Mouse (Mus musculus) G1E (cell line): ENCODE measurements around the gene Srp68. TPM values are rescaled to one million over a fixed set of nuclear protein-coding genes. Genes with fewer than 3 reads are reported as not detected.

Experiments used
- ATAC-seq: 2 replicates; pipeline ENCODE4 v1.8.0; 2016; ENCODE audit warnings: mild to moderate bottlenecking; ENCODE audit not compliant: insufficient number of reproducible peaks, poor library complexity, low FRiP score, severe bottlenecking; ENCODE audit errors: extremely low read depth
- DNase-seq: peaks from one replicate; pipeline ENCODE4 v3.0.0; 2012; ENCODE audit warnings: low spot score
- H3K27me3 ChIP-seq: 2 replicates; pipeline ENCODE4 v1.6.1; 2012; ENCODE audit warnings: mild to moderate bottlenecking, low read length, inconsistent platforms; ENCODE audit not compliant: insufficient read depth
- H3K36me3 ChIP-seq: replicated peaks from 2 replicates; pipeline ENCODE3; 2012; ENCODE audit warnings: mild to moderate bottlenecking, inconsistent platforms
- H3K4me1 ChIP-seq: 2 replicates; pipeline ENCODE4 v1.6.1; 2012; ENCODE audit warnings: low read depth, low read length, inconsistent platforms, mixed read lengths; ENCODE audit not compliant: insufficient read depth
- H3K4me3 ChIP-seq: 2 replicates; pipeline ENCODE4 v1.5.1; 2012; ENCODE audit warnings: low read depth, mild to moderate bottlenecking, inconsistent platforms, low read length, moderate library complexity, mixed read lengths
- H3K9me3 ChIP-seq: replicated peaks from 2 replicates; pipeline ENCODE4 v1.6.1; 2012; ENCODE audit warnings: inconsistent platforms
- CTCF ChIP-seq: IDR thresholded peaks from 2 replicates; pipeline ENCODE4 v1.5.1; 2012; ENCODE audit warnings: low read depth, low read length, inconsistent platforms, mixed read lengths
- GATA1 ChIP-seq: IDR thresholded peaks from 2 replicates; pipeline ENCODE4 v1.6.1; 2012; ENCODE audit warnings: borderline replicate concordance, low read length, inconsistent platforms, mixed read lengths
- GATA2 ChIP-seq: IDR thresholded peaks from 2 replicates; pipeline ENCODE4 v1.6.1; 2012; ENCODE audit warnings: low read depth, low read length, inconsistent platforms, borderline replicate concordance
- POLR2AphosphoS5 ChIP-seq: IDR thresholded peaks from 2 replicates; pipeline ENCODE4 v1.6.1; 2012; ENCODE audit warnings: low read depth, low read length, inconsistent platforms; ENCODE audit not compliant: insufficient replicate concordance
- TAL1 ChIP-seq: conservative IDR thresholded peaks from 2 replicates; pipeline ENCODE4 v1.6.1; 2012; ENCODE audit warnings: low read depth, low read length, inconsistent platforms, mixed read lengths
- polyA plus RNA-seq: library from polyadenylated mRNA; stranded (reverse); fragments of >175 nt; gene quantifications from 2 replicates; pipeline ENCODE4 v1.2.3, GENCODE M21; 2012
- total RNA-seq, 2 experiments: library from RNA; stranded (forward) in 1 of 2; stranded (reverse) in 1 of 2; fragments of 200-1000 nt in 1 of 2; fragments of >200 nt in 1 of 2; fragmentation: Nextera tagmentation in 1 of 2; gene quantifications; 2 replicates each; pipeline ENCODE4 v1.2.3; 2014 to 2017

Srp68 gene
- total and polyA plus RNA-seq, 3 experiments, result 35.1 to 79.1 (median 49.3) TPM

GRCm38 (mm10) chr11:116265352-116265751, 8.7 kb downstream of the Srp68 start:
- ATAC-seq, result no peak
- no peak for DNase-seq
- H3K4me3 ChIP-seq, result no peak overlapping the region
- H3K9me3 ChIP-seq, result no peaks in the 10 kb centered on the region
- no peaks in the 10 kb centered on the region for H3K27me3 ChIP-seq
- peaks cover 98% of the 10 kb centered on the region for H3K36me3 ChIP-seq
- TF ChIP-seq GATA2, result no peak
- TF ChIP-seq TAL1, result no peak
- no peak for TF ChIP-seq GATA1
- TF ChIP-seq POLR2AphosphoS5, result no peak
- TF ChIP-seq CTCF, result no peak
- H3K4me1 ChIP-seq, result peaks cover 27% of the 10 kb centered on the region

DNA sequence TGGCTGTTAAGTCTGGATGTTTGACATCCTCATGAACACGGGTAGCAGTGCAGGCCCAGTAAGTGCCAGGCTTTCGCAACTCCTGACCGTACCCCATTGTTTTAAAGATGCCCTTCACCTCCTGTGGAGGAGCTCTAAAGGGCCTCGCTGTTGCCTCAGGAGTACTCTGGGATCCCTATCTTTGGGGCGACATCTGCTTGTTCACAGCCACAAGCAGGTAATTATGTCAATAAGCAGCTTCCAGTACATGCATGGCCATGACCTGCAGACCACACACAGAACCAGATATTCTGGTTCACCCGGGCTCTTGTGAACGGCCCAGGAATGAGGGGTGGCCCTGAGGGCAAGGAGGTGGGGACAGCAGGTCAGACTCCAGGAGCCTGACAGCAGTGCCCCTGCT, 13.8 kb downstream of the Srp68 start:
- peaks cover 10% of the 10 kb centered on the region for H3K4me1 ChIP-seq
- ATAC-seq (no peak), DNase-seq (no peak)
- peaks cover 98% of the 10 kb centered on the region for H3K36me3 ChIP-seq
- no peak overlapping the region for H3K4me3 ChIP-seq
- TF ChIP-seq CTCF (no peak), TAL1 (no peak), POLR2AphosphoS5 (no peak), GATA1 (no peak), GATA2 (no peak)
- no peaks in the 10 kb centered on the region for H3K9me3 ChIP-seq
- no peaks in the 10 kb centered on the region for H3K27me3 ChIP-seq

DNA sequence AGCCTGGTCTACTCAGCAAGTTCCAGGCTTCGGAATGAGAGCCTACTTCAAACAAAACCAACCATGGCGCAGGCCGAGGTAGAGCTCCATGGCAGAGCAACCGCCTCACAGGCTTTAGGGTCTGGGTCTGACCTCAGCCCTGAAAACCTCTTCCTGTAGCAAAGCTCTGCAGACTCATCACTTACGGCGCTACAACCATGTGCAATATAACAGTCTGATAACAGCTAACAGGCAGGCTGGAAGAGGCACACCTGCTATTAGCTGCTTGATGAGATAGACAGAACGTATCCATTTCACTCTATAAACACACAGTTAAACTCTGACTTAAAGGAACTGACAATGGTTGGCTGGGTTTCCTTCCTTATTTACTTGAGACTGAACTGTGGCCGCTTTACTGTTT, 14.6 kb downstream of the Srp68 start:
- no peak overlapping the region for H3K4me3 ChIP-seq
- H3K27me3 ChIP-seq, result no peaks in the 10 kb centered on the region
- H3K9me3 ChIP-seq, result no peaks in the 10 kb centered on the region
- DNase-seq (no peak), ATAC-seq (no peak)
- peaks cover 14% of the 10 kb centered on the region for H3K4me1 ChIP-seq
- peaks cover 100% of the 10 kb centered on the region for H3K36me3 ChIP-seq
- TF ChIP-seq POLR2AphosphoS5, result no peak
- no peak for TF ChIP-seq TAL1
- no peak for TF ChIP-seq GATA1
- no peak for TF ChIP-seq CTCF
- no peak for TF ChIP-seq GATA2

- peaks cover 14% of the 10 kb centered on the region for H3K4me1 ChIP-seq
- no peak for TF ChIP-seq GATA1
- TF ChIP-seq TAL1, result no peak
- TF ChIP-seq POLR2AphosphoS5, result no peak
- TF ChIP-seq CTCF, result no peak
- TF ChIP-seq GATA2, result no peak
- ATAC-seq (no peak), DNase-seq (no peak)
- no peaks in the 10 kb centered on the region for H3K27me3 ChIP-seq
- H3K9me3 ChIP-seq, result no peaks in the 10 kb centered on the region
- peaks cover 100% of the 10 kb centered on the region for H3K36me3 ChIP-seq
- H3K4me3 ChIP-seq, result no peak overlapping the region
Observed at GRCm38 (mm10) chr11:116255982-116256675, 17.9 kb downstream of the Srp68 start.

- ATAC-seq, result no peak
- no peak for DNase-seq
- Histone ChIP-seq H3K27me3 (no peaks in the 10 kb centered on the region), H3K4me3 (no peak overlapping the region), H3K4me1 (peaks cover 12% of the 10 kb centered on the region), H3K9me3 (no peaks in the 10 kb centered on the region), H3K36me3 (peaks cover 100% of the 10 kb centered on the region)
- TF ChIP-seq CTCF (no peak), GATA1 (no peak), POLR2AphosphoS5 (no peak)
Observed at GRCm38 (mm10) chr11:116255090-116255981, 18.7 kb downstream of the Srp68 start.

DNA sequence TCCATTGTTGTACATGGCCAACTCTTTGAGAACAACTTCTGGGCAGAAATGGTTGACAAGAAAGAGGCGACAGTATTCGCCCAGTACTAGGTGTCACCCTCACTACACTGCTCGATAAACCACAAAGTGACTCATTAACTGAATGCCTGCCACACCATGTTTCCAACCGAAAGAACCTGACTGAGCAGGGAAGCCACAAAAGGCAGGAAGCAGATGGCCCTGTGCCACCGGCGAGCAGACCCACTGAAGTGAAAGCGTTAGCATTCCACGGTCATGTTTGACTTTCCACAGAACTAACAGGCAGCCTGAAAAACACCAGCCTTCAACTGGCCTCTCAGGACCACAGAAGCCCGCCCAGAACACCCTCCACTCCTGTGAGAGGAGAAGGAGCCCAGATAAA, 19.4 kb downstream of the Srp68 start:
- TF ChIP-seq GATA2 (no peak), TAL1 (no peak), GATA1 (no peak)
- no peak overlapping the region for H3K4me3 ChIP-seq
- H3K36me3 ChIP-seq, result peaks cover 100% of the 10 kb centered on the region
- peaks cover 12% of the 10 kb centered on the region for H3K4me1 ChIP-seq
- H3K27me3 ChIP-seq, result no peaks in the 10 kb centered on the region
- peak; percentile 57 for ATAC-seq
- no peaks in the 10 kb centered on the region for H3K9me3 ChIP-seq
- DNase-seq, result no peak
